Mouse (Mus musculus): Measurements from ENCODE around the gene Hykk.
"Not testable (repeated sequence)": the region's sequence is repeated elsewhere in the genome, so short reads cannot be mapped to it uniquely, and the experiment has no call there.

Gene Hykk

GRCm38 (mm10) chr9:54917010-54917677, at the start of gene Hykk:
Gene Hykk (plus strand): TSS chr9:54917283.
- peak; percentile 80 for DNase-seq

- no peak for DNase-seq
These were observed 38.3 kb upstream of the Hykk start for GRCm38 (mm10) chr9:54878759-54879158.

GRCm38 (mm10) chr9:54892111-54892510, 25.0 kb upstream of the Hykk start:
- no peak for DNase-seq

GRCm38 (mm10) chr9:54897097-54897496, 20.0 kb upstream of the Hykk start:
- DNase-seq, result no peak

GRCm38 (mm10) chr9:54909446-54909845, 7.6 kb upstream of the Hykk start:
- no peak for DNase-seq

GRCm38 (mm10) chr9:54915576-54915975, 1.5 kb upstream of the Hykk start:
- no peak for DNase-seq

- no peak for DNase-seq
These were observed 682 bp upstream of the Hykk start for GRCm38 (mm10) chr9:54916401-54916800.

GRCm38 (mm10) chr9:54918191-54918590, 1.1 kb downstream of the Hykk start:
- DNase-seq, result no peak

- DNase-seq, result no peak
These were observed 1.7 kb downstream of the Hykk start for GRCm38 (mm10) chr9:54918781-54919180.

- no peak for DNase-seq
These were observed 2.9 kb downstream of the Hykk start for GRCm38 (mm10) chr9:54919946-54920345.

GRCm38 (mm10) chr9:54930741-54931140, 13.7 kb downstream of the Hykk start:
- no peak for DNase-seq

- no peak for DNase-seq
These were observed 14.7 kb downstream of the Hykk start for GRCm38 (mm10) chr9:54931765-54932164.

- no peak for DNase-seq
These were observed 15.3 kb downstream of the Hykk start for GRCm38 (mm10) chr9:54932379-54932778.

- no peak for DNase-seq
These were observed 25.0 kb downstream of the Hykk start for GRCm38 (mm10) chr9:54942071-54942470.

GRCm38 (mm10) chr9:54944467-54944866, 27.4 kb downstream of the Hykk start:
- no peak for DNase-seq

GRCm38 (mm10) chr9:54946256-54946655, 29.2 kb downstream of the Hykk start:
- DNase-seq, result no peak

GRCm38 (mm10) chr9:54949465-54949864, 32.4 kb downstream of the Hykk start:
- no peak for DNase-seq

GRCm38 (mm10) chr9:54950162-54950561, 33.1 kb downstream of the Hykk start:
- DNase-seq, result not testable (repeated sequence)

GRCm38 (mm10) chr9:54950575-54951321, 33.7 kb downstream of the Hykk start, which contains the start of the genes Psma4 and AY074887:
Gene Psma4 (plus strand): TSS chr9:54950790.
Gene AY074887 (minus strand): TSS chr9:54950998.
- peak; percentile 96 for DNase-seq

- DNase-seq, result no peak
These were observed 44.0 kb downstream of the Hykk start for GRCm38 (mm10) chr9:54961059-54961458.

- no peak for DNase-seq
These were observed 46.6 kb downstream of the Hykk start for GRCm38 (mm10) chr9:54963669-54964068.

- no peak for DNase-seq
These were observed 53.0 kb downstream of the Hykk start for GRCm38 (mm10) chr9:54969972-54970637.

GRCm38 (mm10) chr9:54980674-54981073, 63.6 kb downstream of the Hykk start, which contains the start of gene Chrna5:
Gene Chrna5 (plus strand): TSS chr9:54980880.
- no peak for DNase-seq
